Mouse (Mus musculus) Patski (cell line): ENCODE measurements around the gene Gns. TPM values are rescaled to one million over a fixed set of nuclear protein-coding genes. Genes with fewer than 3 reads are reported as not detected.

Experiments
- ATAC-seq: fragments of 100-300 bp; one replicate; pipeline ENCODE4 v1.8.0; 2021
- CTCF ChIA-PET: fragments of 350-600 bp; sonication (Branson Sonifier 250); formaldehyde crosslinking; loops from one replicate; lab custom pipeline; 2022; ENCODE audit warnings: inconsistent platforms; lab: Charles Lee
- POLR2A ChIA-PET: fragments of 350-600 bp; sonication (Branson Sonifier 250); formaldehyde crosslinking; loops from one replicate; lab custom pipeline; 2022; ENCODE audit warnings: antibody characterized with exemption, inconsistent platforms; lab: Charles Lee
- DNase-seq: peaks from one replicate; pipeline ENCODE4 v3.0.0-alpha.2; 2011; ENCODE audit warnings: low read depth, low spot score
- H3K27me3 ChIP-seq: fragments of 371-371 bp; one replicate; pipeline ENCODE4 v1.5.1; 2021
- CTCF ChIP-seq: fragments of 100-300 bp; IDR thresholded peaks from one replicate; pipeline ENCODE4 v1.5.1; 2021
- in situ Hi-C: fragments of 300-500 bp; cut with MboI; formaldehyde crosslinking; loops from 3 replicates; pipeline ENCODE4 v1.11.1; 2018; ENCODE audit warnings: low pct_unique_long_range_greater_than_20kb, mixed read lengths
- polyA plus RNA-seq: library from polyadenylated mRNA; unstranded; gene quantifications from one replicate; pipeline ENCODE4 v1.2.3, GENCODE M21; 2021

Gene Gns
- polyA plus RNA-seq, 1 experiment from 2014 or later = 198 TPM

DNA sequence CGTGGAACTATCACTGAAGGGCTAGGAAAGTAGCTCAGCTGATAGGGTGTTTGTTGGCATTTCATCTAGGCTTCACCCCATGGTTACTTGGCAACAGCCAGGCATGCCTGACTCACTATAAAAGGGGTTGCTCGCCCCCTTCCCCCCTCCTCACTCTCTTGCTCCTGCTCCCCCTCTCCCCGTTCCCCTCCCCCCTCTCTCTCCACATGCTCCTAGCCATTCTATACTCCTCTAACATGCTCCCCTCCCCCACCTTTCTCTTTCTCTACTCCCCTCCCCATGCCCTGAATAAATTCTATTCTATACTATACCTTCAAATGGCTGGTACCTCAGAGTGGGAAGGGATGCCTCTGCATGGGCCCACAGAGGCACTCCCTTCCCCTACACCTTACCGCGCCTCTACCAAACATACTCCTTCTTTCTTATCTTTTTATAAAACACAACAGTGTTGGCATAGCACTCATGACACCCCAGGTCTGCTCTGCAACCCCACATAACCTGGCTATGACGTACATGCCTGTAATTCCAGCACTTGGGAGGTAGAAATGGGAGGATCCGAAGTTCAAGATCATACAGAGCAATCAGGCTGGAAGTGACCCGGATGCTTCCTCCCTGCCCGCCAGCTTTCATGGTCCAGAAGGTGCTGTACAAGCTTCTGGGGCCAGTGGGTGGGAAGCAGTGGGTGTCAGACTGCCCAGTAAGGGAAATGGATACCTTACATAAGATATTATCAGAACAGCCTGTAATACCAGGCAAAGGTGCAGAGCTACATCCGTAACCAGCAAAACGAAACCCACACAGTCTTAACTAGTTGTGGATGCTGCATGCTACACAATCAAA, 23.9 kb upstream of the Gns start:
- DNase-seq = no peak
- ChIA-PET CTCF (interaction anchor here (0.8 kb wide), 1 partner anchor 9 kb away, joined by 4 read pairs; no protein-coding TSS in a partner anchor), POLR2A (no interaction called here)
- no peak for ATAC-seq
- TF ChIP-seq CTCF = no peak
- H3K27me3 ChIP-seq = no peaks in the 10 kb centered on the region
- in situ Hi-C loops = no loop called here

DNA sequence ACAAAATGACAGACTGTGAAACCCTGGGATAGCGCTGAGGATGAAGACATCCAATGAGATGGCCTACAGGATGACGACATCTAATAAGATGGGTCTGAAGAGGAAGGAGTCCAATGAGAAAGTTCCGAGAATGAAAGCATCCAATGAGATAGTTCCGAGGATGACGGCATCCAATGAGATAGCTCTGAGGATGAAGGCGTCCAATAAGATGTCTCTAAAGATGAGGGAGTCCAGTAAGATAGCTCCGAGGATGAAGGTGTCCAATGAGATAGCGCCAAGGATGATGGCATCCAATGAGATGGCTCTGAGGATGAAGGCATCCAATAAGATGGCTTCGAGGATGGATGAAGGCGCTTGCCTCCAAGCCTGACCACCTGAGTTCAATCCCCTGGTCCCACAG, 22.6 kb upstream of the Gns start:
- in situ Hi-C loops = no loop called here
- TF ChIP-seq CTCF = no peak
- ChIA-PET POLR2A (no interaction called here), CTCF (no interaction called here)
- no peaks in the 10 kb centered on the region for H3K27me3 ChIP-seq
- no peak for DNase-seq
- ATAC-seq = no peak

DNA sequence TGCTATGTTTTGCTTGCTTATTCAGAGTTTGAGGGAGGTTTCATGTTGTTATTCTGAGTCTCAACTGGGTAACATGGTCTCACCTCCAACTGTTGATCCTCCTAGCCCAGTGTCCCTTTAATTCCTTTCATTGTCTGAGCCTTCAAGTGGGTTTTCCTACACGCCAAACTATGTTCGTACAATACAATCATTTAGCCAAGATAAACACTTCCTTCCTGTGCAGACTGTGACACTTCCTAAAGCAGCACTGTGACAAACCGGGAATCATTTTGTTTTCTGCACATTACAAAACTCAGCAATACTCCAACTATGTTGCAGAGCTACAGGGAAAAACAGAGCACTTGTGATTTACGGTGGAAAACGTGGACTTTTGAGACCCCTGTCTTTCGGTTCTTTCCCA, 21.0 kb upstream of the Gns start:
- DNase-seq (no peak), ATAC-seq (no peak)
- in situ Hi-C loops = no loop called here
- no peak for TF ChIP-seq CTCF
- ChIA-PET POLR2A (no interaction called here), CTCF (interaction anchor here (1.0 kb wide), 1 partner anchor 13 kb away, joined by 3 read pairs; no protein-coding TSS in a partner anchor)
- no peaks in the 10 kb centered on the region for H3K27me3 ChIP-seq

GRCm38 (mm10) chr10:121349244-121349643, 15.6 kb upstream of the Gns start:
- no peak for TF ChIP-seq CTCF
- no peak for DNase-seq
- POLR2A ChIA-PET = interaction anchor here (0.7 kb wide), 1 partner anchor 1119 kb away, joined by 4 read pairs; no protein-coding TSS in a partner anchor
- in situ Hi-C loops = no loop called here
- ATAC-seq = no peak
- H3K27me3 ChIP-seq = no peaks in the 10 kb centered on the region
- CTCF ChIA-PET = interaction anchor here (1.5 kb wide), 1 partner anchor 14 kb away, joined by 4 read pairs; no protein-coding TSS in a partner anchor

GRCm38 (mm10) chr10:121350357-121351065, 14.4 kb upstream of the Gns start:
- ChIA-PET POLR2A (no interaction called here), CTCF (interaction anchor here (1.5 kb wide), 1 partner anchor 15 kb away, joined by 4 read pairs; no protein-coding TSS in a partner anchor)
- no peaks in the 10 kb centered on the region for H3K27me3 ChIP-seq
- no peak for TF ChIP-seq CTCF
- no peak for ATAC-seq
- in situ Hi-C loops = no loop called here
- no peak for DNase-seq

DNA sequence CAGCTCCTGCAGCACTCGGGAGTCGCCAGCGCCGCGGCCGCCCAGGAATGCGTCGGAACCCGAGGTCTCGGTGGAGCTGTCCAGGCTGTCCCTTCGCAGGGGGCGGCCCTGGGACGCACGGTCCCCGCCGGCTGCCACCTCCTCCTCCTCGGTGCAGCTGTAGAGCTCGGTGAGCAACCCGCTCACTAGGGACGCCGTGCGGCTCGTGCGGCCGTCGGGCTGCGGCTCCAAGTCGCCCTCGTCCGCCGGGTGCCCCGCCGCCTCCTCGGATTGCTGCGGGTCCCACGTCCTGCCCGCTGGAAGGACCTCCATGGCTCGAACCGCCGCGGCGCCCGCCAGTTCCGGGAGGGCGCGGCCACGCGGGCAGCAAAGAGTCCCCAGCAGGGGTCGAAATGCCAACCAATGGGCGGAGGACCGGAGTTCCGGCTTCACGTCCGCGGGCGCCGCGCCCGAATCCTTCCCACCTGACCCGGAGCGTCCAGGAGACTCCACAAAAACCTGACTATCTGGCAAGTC, 13.8 kb upstream of the Gns start, which contains the start of gene Tbc1d30:
TSS of gene Tbc1d30 (minus strand) at position 213 of the 516 bp plus-strand sequence.
- ChIA-PET CTCF (no interaction called here), POLR2A (no interaction called here)
- peak; percentile 35 for ATAC-seq
- no peak for DNase-seq
- in situ Hi-C loops = no loop called here
- no peaks in the 10 kb centered on the region for H3K27me3 ChIP-seq
- no peak for TF ChIP-seq CTCF

DNA sequence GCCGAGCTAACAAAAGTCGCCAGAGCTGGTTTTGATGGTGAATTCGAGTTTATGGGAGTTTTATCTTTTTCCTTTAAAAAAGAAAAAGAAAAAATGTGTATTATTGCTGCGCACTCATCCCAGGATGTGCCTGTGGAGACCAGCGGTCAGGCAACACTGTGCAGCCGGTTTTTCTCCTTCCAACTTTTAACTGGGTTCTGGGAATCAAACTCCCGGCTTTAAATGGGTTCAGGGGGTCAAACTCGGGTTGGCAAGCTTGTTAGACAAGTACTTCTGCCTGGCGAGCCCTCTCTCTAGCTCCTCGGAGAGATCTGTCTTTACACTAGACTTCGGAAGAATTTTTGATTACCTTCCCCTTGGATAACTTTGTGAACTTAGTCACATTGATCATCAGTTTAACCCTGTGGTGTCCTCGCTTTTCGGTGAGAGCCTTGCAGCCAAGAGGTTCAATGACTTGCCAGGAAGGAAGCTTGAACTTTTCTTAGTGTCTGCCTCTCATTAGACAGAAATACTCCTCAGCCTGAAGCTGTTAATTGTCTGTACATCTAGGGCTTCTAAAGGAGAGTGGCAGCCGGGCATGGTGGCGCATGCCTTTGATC, 13.1 kb upstream of the Gns start:
- no peaks in the 10 kb centered on the region for H3K27me3 ChIP-seq
- TF ChIP-seq CTCF = no peak
- DNase-seq = no peak
- in situ Hi-C loops = no loop called here
- no peak for ATAC-seq
- POLR2A ChIA-PET = no interaction called here
- CTCF ChIA-PET = no interaction called here

DNA sequence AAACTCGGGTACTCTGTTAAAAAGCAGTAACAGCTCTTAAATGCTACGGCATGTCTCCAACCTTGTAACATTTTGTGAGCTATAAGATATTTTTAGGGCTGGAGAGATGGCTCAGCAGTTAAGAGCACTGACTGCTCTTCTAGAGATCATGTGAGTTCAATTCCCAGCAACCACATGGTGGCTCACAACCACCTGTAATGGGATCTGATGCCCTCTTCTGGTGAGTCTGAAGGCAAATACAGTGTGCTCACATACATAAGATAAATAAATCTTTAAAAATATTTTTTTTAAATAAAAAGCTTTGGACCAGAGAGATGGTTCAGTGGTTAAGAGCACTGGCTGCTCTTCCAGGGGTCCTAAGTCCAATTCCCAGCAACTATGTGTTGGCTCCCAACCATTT, 4.5 kb upstream of the Gns start:
- H3K27me3 ChIP-seq = no peaks in the 10 kb centered on the region
- CTCF ChIA-PET = interaction anchor here (1.1 kb wide), 1 partner anchor 25 kb away, joined by 3 read pairs; no protein-coding TSS in a partner anchor

DNA sequence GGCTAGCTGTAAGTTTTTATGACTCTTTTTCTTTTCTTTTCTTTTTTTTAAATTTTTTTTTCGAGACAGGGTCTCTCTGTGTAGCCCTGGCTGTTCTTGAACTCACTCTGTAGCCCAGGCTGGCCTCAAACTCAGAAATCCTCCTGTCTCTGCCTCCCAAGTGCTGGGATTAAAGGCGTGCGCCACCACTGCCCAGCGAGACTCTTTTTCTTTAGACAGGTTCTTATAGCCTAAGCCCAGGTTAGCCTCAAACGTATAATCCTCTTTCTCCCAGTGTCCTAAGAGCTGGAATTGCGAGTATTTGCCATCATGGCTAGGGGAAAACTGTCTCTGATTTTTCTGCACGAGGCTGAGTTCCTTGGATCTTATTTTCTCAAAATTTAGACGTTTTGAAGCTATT, 1.7 kb upstream of the Gns start:
- ChIA-PET POLR2A (no interaction called here), CTCF (interaction anchor here (1.3 kb wide), 1 partner anchor 32 kb away, joined by 4 read pairs; no protein-coding TSS in a partner anchor)
- DNase-seq (no peak), ATAC-seq (no peak)
- no peak for TF ChIP-seq CTCF
- in situ Hi-C loops = no loop called here
- no peaks in the 10 kb centered on the region for H3K27me3 ChIP-seq

More for the DNA sequence above, 4.5 kb upstream of the Gns start:
- ATAC-seq = no peak
- DNase-seq = no peak
- in situ Hi-C loops = no loop called here
- TF ChIP-seq CTCF = no peak
- POLR2A ChIA-PET = no interaction called here

DNA sequence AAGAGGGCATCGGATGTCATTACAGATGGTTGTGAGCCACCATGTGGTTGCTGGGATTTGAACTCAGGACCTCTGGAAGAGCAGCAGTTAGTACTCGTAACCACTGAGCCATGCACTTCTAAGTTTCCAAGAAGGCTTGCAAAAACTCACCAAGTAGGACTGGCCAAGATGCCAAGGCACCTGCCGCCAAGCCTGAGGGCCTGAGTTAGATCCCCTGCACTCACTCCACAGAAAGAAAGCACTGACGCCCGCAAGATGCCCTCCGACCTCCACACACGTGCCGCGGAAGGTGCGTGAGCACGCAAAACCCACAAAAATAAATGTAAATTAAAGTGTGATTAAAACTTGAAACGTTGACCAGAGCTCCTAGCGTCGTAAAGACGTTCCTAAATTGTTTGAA, 584 bp upstream of the Gns start:
- POLR2A ChIA-PET = no interaction called here
- ATAC-seq (no peak), DNase-seq (no peak)
- H3K27me3 ChIP-seq = no peaks in the 10 kb centered on the region
- CTCF ChIA-PET = no interaction called here
- in situ Hi-C loops = no loop called here
- TF ChIP-seq CTCF = no peak
